Mouse (Mus musculus): ENCODE data around the gene Akt3. TPM values are rescaled to one million over a fixed set of nuclear protein-coding genes. Genes with fewer than 3 reads are reported as not detected.

Akt3 gene
- polyA plus RNA-seq, 1 experiment from 2014 or later: 11.5 TPM

DNA sequence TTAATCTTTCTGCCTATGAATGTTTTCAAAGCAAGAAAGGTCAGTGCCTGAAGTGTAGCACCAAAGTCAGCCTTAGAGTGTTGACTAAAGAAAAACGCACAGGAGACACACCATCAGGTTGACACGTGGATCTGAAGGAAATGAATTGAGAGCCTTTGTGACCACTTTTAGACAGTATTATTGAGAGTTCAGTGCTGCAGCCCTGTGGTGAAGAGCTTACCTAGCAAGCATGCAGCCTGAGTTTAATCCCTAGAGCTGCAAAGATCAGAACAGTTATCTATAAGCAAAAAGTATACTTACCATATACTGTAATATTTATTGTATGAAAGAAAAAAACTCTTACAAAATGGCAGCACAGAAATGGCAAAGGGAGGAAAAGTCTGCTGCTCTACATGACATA is 219.6 kb downstream of the Akt3 start:
- no peaks in the 10 kb centered on the region for H3K27me3 ChIP-seq (ENCODE audit: control insufficient read depth, insufficient read depth, low read length)

DNA sequence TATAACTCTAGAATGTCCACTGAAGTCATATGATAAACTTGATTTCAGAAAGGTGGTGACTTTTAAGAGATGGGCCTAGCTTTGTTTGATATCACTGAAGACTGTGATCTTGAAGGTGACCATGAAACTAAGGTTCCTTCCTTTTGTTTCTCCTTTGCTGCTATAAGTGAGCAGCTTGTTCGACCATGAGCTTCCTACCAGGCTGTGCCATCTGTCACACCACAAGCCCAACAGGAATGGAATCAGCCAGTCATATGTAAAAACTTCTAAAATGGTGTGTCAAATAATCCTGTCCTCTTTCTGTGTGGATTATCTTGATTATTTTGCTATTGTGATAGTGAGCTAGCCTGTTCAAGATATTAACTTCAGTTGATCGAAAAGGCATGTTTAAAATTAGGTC is 222.5 kb downstream of the Akt3 start:
- 89% methylated on average over 2 of the region's 2 CpGs for WGBS
- H3K9me3 ChIP-seq (ENCODE audit: control insufficient read depth, low read depth, low read length): no peaks in the 10 kb centered on the region

More for the DNA sequence above, 219.6 kb downstream of the Akt3 start:
- Histone ChIP-seq H3K4me2 (replicated peaks; ENCODE audit: low read depth, low read length) (no peak overlapping the region), H3K4me3 (ENCODE audit: low read depth, low read length) (no peak overlapping the region), H3K36me3 (ENCODE audit: control insufficient read depth, insufficient read depth, low read length) (no peaks in the 10 kb centered on the region), H3K9me3 (ENCODE audit: control insufficient read depth, low read depth, low read length) (no peaks in the 10 kb centered on the region), H3K4me1 (ENCODE audit: control insufficient read depth, insufficient read depth, low read length) (no peaks in the 10 kb centered on the region), H3K27ac (ENCODE audit: low read length) (peak overlapping the region; percentile 11; the same call in 1 of the 2 replicates), H3K9ac (replicated peaks; ENCODE audit: low read depth, low read length) (no peak overlapping the region)
- no peak for ATAC-seq (ENCODE audit: insufficient number of reproducible peaks, insufficient read depth, low FRiP score, low read depth)
- WGBS: 38% methylated on average over 2 of the region's 2 CpGs

DNA sequence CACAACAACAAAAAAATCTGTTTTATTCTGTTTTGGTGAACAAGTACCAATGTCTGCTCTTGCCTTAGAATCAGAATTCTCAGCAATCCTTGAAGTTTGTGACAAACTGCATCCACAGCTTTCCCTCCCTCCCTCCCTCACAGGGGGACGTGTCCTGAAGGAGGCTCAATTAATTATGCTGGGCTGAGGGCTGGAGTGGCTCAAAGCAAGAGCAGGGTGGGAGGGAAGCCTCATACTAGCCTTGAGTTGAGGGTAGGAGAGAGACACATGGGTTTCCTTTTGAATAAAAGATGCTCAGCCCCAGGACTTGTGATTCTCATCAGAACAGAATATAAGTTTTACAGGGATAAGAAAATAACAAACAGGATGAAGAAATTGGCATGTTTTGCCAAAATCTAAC is 225.8 kb downstream of the Akt3 start:
- no peak for ATAC-seq (ENCODE audit: insufficient number of reproducible peaks, insufficient read depth, low FRiP score, low read depth)
- WGBS: 20% methylated on average over 1 of the region's 1 CpGs
- Histone ChIP-seq H3K4me3 (ENCODE audit: low read depth, low read length) (no peak overlapping the region), H3K4me2 (replicated peaks; ENCODE audit: low read depth, low read length) (no peak overlapping the region), H3K27ac (ENCODE audit: low read length) (no peak overlapping the region), H3K4me1 (ENCODE audit: control insufficient read depth, insufficient read depth, low read length) (no peaks in the 10 kb centered on the region), H3K9me3 (ENCODE audit: control insufficient read depth, low read depth, low read length) (no peaks in the 10 kb centered on the region), H3K36me3 (ENCODE audit: control insufficient read depth, insufficient read depth, low read length) (peaks cover 3% of the 10 kb centered on the region; the same call in 1 of the 2 replicates), H3K9ac (replicated peaks; ENCODE audit: low read depth, low read length) (no peak overlapping the region), H3K27me3 (ENCODE audit: control insufficient read depth, insufficient read depth, low read length) (no peaks in the 10 kb centered on the region)

More for the DNA sequence above, 222.5 kb downstream of the Akt3 start:
- no peak overlapping the region for H3K4me2 ChIP-seq (replicated peaks; ENCODE audit: low read depth, low read length)
- no peak overlapping the region for H3K4me3 ChIP-seq (ENCODE audit: low read depth, low read length)
- H3K27me3 ChIP-seq (ENCODE audit: control insufficient read depth, insufficient read depth, low read length): no peaks in the 10 kb centered on the region
- peaks cover 3% of the 10 kb centered on the region; the same call in 1 of the 2 replicates for H3K36me3 ChIP-seq (ENCODE audit: control insufficient read depth, insufficient read depth, low read length)
- ATAC-seq (ENCODE audit: insufficient number of reproducible peaks, insufficient read depth, low FRiP score, low read depth): no peak
- H3K4me1 ChIP-seq (ENCODE audit: control insufficient read depth, insufficient read depth, low read length): no peaks in the 10 kb centered on the region
- H3K27ac ChIP-seq (ENCODE audit: low read length): no peak overlapping the region
- no peak overlapping the region for H3K9ac ChIP-seq (replicated peaks; ENCODE audit: low read depth, low read length)

DNA sequence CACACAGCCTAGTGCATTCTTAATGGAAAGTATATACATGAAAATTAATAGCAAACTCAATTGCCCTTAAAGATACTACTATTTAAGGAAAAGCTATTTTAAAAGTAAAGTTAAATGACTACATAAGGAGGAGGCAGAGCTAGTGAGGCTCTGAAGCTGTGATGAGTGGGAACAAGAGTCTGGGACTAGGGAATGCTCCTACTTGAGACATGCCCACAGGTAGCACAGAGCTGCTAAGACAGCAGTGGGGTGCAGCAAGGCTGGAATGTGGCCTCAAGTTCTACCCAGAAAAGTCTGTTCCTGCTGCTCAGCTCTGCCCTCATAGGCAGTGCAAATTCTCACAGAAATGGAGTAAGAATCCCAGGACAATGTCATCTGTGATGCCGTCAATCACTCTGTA is 226.8 kb downstream of the Akt3 start:
- no peak for ATAC-seq (ENCODE audit: insufficient number of reproducible peaks, insufficient read depth, low FRiP score, low read depth)
- H3K4me2 ChIP-seq (replicated peaks; ENCODE audit: low read depth, low read length): no peak overlapping the region
- no peak overlapping the region for H3K27ac ChIP-seq (ENCODE audit: low read length)
- no peaks in the 10 kb centered on the region for H3K9me3 ChIP-seq (ENCODE audit: control insufficient read depth, low read depth, low read length)
- WGBS: 95% methylated on average over 1 of the region's 1 CpGs
- no peak overlapping the region for H3K9ac ChIP-seq (replicated peaks; ENCODE audit: low read depth, low read length)
- no peak overlapping the region for H3K4me3 ChIP-seq (ENCODE audit: low read depth, low read length)
- no peaks in the 10 kb centered on the region for H3K4me1 ChIP-seq (ENCODE audit: control insufficient read depth, insufficient read depth, low read length)
- H3K27me3 ChIP-seq (ENCODE audit: control insufficient read depth, insufficient read depth, low read length): no peaks in the 10 kb centered on the region
- peaks cover 3% of the 10 kb centered on the region; the same call in 1 of the 2 replicates for H3K36me3 ChIP-seq (ENCODE audit: control insufficient read depth, insufficient read depth, low read length)

DNA sequence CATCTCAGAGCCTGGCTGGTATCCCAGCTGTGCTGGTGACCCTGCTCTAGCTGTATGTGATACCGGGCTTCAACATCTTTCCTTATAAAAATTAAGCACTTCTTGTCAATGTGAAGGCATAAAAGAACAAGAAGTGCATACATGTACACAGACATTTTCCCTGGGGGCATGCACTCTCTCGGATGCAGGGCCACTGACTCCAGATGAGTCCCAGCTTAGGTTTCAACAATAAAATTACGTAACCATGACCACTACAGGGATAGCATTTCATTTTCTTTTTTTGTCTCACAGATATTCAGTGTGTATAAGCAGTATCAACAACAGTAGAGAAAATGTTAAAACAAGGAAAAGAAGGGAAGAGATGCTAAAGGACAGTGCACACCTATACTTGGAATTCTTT is 227.3 kb downstream of the Akt3 start:
- H3K9ac ChIP-seq (replicated peaks; ENCODE audit: low read depth, low read length): no peak overlapping the region
- no peak for ATAC-seq (ENCODE audit: insufficient number of reproducible peaks, insufficient read depth, low FRiP score, low read depth)
- no peak overlapping the region for H3K4me2 ChIP-seq (replicated peaks; ENCODE audit: low read depth, low read length)
- peaks cover 3% of the 10 kb centered on the region; the same call in 1 of the 2 replicates for H3K36me3 ChIP-seq (ENCODE audit: control insufficient read depth, insufficient read depth, low read length)
- H3K9me3 ChIP-seq (ENCODE audit: control insufficient read depth, low read depth, low read length): no peaks in the 10 kb centered on the region
- 89% methylated on average over 3 of the region's 3 CpGs for WGBS
- H3K27ac ChIP-seq (ENCODE audit: low read length): no peak overlapping the region
- H3K4me1 ChIP-seq (ENCODE audit: control insufficient read depth, insufficient read depth, low read length): no peaks in the 10 kb centered on the region
- H3K4me3 ChIP-seq (ENCODE audit: low read depth, low read length): no peak overlapping the region
- no peaks in the 10 kb centered on the region for H3K27me3 ChIP-seq (ENCODE audit: control insufficient read depth, insufficient read depth, low read length)

DNA sequence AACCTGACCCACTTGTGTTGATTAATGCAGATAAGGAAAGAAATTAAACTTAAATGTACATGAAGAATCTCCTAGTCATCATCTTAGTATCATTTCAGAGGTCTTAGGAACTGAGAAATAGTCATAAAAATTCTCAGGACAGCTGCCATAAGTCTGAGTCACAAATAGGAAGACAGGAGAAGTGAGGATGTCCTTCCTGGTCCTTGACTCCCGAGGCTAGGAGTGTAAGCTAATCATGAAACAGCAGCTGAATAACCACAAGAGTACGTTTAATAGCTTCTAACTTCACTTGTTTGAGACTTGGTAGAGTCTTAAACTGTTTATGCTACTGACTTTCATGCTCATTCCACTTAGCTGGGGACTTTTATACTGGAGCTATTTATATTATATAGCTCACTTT is 229.0 kb downstream of the Akt3 start:
- H3K4me1 ChIP-seq (ENCODE audit: control insufficient read depth, insufficient read depth, low read length): no peaks in the 10 kb centered on the region
- no peak overlapping the region for H3K4me2 ChIP-seq (replicated peaks; ENCODE audit: low read depth, low read length)
- H3K9ac ChIP-seq (replicated peaks; ENCODE audit: low read depth, low read length): no peak overlapping the region
- H3K27ac ChIP-seq (ENCODE audit: low read length): no peak overlapping the region
- H3K4me3 ChIP-seq (ENCODE audit: low read depth, low read length): no peak overlapping the region
- H3K9me3 ChIP-seq (ENCODE audit: control insufficient read depth, low read depth, low read length): no peaks in the 10 kb centered on the region
- ATAC-seq (ENCODE audit: insufficient number of reproducible peaks, insufficient read depth, low FRiP score, low read depth): no peak
- H3K27me3 ChIP-seq (ENCODE audit: control insufficient read depth, insufficient read depth, low read length): no peaks in the 10 kb centered on the region
- peaks cover 3% of the 10 kb centered on the region; the same call in 1 of the 2 replicates for H3K36me3 ChIP-seq (ENCODE audit: control insufficient read depth, insufficient read depth, low read length)
- 59% methylated on average over 2 of the region's 2 CpGs for WGBS

DNA sequence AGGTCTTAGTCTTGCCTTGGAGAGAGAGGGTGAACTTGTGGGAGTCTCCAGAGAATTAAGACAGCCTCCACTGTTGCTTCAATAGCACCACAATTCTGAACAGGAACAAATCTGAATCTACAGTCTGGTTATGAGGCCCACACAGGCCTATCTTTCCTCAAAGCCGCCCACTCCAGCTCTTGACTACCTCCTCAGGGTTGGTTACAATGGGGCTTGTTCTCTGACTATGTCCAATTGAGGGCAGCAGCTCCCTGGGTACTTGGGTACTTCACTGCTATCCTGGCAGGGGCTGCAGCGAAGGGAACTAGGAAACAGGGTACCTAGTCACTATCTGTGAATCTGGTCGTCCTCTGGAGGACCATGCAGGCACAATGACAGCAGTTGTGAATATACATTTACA is 230.3 kb downstream of the Akt3 start:
- 88% methylated on average over 3 of the region's 3 CpGs for WGBS
- Histone ChIP-seq H3K27me3 (ENCODE audit: control insufficient read depth, insufficient read depth, low read length) (no peaks in the 10 kb centered on the region), H3K27ac (ENCODE audit: low read length) (no peak overlapping the region), H3K36me3 (ENCODE audit: control insufficient read depth, insufficient read depth, low read length) (peaks cover 3% of the 10 kb centered on the region; the same call in 1 of the 2 replicates), H3K9me3 (ENCODE audit: control insufficient read depth, low read depth, low read length) (no peaks in the 10 kb centered on the region), H3K4me3 (ENCODE audit: low read depth, low read length) (no peak overlapping the region), H3K9ac (replicated peaks; ENCODE audit: low read depth, low read length) (no peak overlapping the region), H3K4me2 (replicated peaks; ENCODE audit: low read depth, low read length) (no peak overlapping the region), H3K4me1 (ENCODE audit: control insufficient read depth, insufficient read depth, low read length) (no peaks in the 10 kb centered on the region)
- no peak for ATAC-seq (ENCODE audit: insufficient number of reproducible peaks, insufficient read depth, low FRiP score, low read depth)

DNA sequence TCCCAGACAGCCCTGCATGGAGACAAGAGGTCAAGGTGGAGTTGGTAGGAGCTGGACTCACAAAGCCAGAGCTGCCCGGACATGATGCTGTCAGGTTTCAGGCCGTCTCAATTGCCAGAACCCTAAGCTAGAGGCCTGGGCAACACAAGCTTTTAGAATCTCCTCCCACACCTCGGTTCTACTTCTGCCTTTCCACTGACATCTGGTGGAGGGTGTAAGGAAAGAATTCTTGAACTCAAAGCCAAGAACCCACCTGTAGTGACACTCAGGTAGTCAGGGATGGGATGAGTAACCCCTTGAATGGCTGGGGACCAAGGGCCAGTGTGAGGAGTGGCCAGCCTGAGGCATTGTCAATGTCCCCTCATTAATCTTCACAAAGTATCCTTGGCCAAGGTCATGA is 235.3 kb downstream of the Akt3 start:
- 0 out of 2 replicates have a peak, but pooled peaks cover 3% of the 10 kb centered on the region for H3K4me1 ChIP-seq (ENCODE audit: control insufficient read depth, insufficient read depth, low read length)
- ATAC-seq (ENCODE audit: insufficient number of reproducible peaks, insufficient read depth, low FRiP score, low read depth): no peak
- no peaks in the 10 kb centered on the region for H3K9me3 ChIP-seq (ENCODE audit: control insufficient read depth, low read depth, low read length)
- H3K36me3 ChIP-seq (ENCODE audit: control insufficient read depth, insufficient read depth, low read length): no peaks in the 10 kb centered on the region
- 81% methylated on average over 3 of the region's 3 CpGs for WGBS
- H3K9ac ChIP-seq (replicated peaks; ENCODE audit: low read depth, low read length): no peak overlapping the region
- no peak overlapping the region for H3K4me2 ChIP-seq (replicated peaks; ENCODE audit: low read depth, low read length)
- no peak overlapping the region for H3K4me3 ChIP-seq (ENCODE audit: low read depth, low read length)
- H3K27me3 ChIP-seq (ENCODE audit: control insufficient read depth, insufficient read depth, low read length): no peaks in the 10 kb centered on the region
- H3K27ac ChIP-seq (ENCODE audit: low read length): no peak overlapping the region

DNA sequence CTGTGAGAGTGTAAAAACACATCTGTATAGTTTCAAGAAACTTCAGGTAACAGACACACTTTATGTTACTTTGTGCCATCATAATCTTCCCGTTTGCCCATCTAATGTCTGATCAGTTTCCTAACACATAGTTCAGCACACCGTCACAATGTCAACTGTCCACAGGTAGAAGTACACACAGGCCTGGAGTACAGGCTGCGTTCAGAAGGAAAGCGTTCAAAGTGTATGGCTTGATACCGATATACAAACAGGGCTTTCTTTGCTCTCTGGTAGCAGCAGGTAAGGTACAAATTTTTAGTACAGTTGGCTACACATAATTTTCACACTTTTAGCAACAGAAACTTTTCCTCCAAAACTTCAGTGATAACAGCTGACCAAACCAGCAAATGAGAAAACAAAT is 238.3 kb downstream of the Akt3 start:
- no peak for ATAC-seq (ENCODE audit: insufficient number of reproducible peaks, insufficient read depth, low FRiP score, low read depth)
- 89% methylated on average over 5 of the region's 5 CpGs for WGBS

More for the DNA sequence above, 238.3 kb downstream of the Akt3 start:
- Histone ChIP-seq H3K4me2 (replicated peaks; ENCODE audit: low read depth, low read length) (no peak overlapping the region), H3K9ac (replicated peaks; ENCODE audit: low read depth, low read length) (no peak overlapping the region), H3K9me3 (ENCODE audit: control insufficient read depth, low read depth, low read length) (no peaks in the 10 kb centered on the region), H3K4me1 (ENCODE audit: control insufficient read depth, insufficient read depth, low read length) (peaks cover 9% of the 10 kb centered on the region; the same call in 1 of the 2 replicates), H3K36me3 (ENCODE audit: control insufficient read depth, insufficient read depth, low read length) (no peaks in the 10 kb centered on the region), H3K4me3 (ENCODE audit: low read depth, low read length) (no peak overlapping the region), H3K27ac (ENCODE audit: low read length) (no peak overlapping the region), H3K27me3 (ENCODE audit: control insufficient read depth, insufficient read depth, low read length) (no peaks in the 10 kb centered on the region)

Data from stomach, embryonic 14.5 days (tissue).